Mouse (Mus musculus) Muller cell, postnatal 12 days (primary cell): ENCODE data around the gene Grhl1.
"Not testable (repeated sequence)": the region's sequence is repeated elsewhere in the genome, so short reads cannot be mapped to it uniquely, and the experiment has no call there.

Experiments used
- DNase-seq: peaks from one replicate; pipeline ENCODE4 v3.0.0-alpha.2; 2015; ENCODE audit errors: inconsistent ontology term

Grhl1 gene

DNA sequence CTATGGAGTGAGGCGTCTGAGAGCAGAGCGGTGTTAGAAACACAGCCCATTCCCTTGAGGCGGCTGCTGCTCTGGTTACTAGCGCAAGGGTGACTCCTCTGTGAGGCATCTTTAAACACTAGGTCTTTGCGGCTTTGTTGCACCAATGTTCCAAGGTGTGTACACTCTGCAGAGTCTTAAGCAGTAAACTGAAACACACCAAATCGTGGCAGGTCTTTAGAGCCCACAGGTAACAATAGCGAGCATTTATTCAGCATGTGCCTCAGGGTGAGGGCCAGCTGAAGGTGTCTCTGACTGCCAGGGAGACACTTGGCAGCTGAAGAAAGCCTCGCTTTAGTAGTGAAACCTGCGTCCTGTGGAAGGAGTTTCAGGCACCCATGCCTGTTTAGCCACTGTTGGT is 20.0 kb downstream of the Grhl1 start:
- no peak for DNase-seq

DNA sequence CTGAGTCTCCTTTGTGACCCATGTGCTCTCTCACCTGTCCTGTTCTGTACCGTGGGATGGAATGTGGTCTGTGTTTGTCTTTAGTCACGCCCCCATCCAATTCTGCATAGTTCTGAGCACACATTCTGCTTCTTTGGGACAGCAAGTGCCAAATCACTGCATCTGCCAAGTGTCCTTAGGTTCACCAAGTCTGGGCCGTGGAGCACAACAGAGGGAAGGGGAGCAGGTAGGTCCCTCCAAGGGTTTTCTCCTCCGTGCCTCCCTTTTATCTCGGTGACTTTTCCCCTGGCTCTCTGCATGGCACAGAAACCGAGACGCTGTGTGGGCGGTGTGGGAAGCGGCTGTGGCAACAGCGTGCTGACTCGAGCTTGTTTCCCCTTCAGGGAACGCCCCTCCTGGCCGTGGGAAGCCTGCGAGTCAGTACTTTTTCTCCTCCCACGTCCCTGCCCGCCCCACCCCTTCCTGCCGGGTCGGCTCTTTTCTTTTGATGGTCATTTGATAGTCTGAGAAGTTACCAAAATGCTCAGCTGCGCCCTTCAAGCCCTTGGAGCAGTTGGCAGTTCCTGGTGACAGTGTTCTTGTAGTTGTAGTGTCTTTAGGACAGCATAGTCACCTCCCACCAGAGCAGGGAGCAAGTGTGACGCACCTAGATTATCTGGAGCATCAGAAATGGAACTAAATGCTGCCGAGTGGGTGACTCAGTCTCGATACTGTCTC is 21.0 kb downstream of the Grhl1 start:
- DNase-seq, result peak; percentile 87

DNA sequence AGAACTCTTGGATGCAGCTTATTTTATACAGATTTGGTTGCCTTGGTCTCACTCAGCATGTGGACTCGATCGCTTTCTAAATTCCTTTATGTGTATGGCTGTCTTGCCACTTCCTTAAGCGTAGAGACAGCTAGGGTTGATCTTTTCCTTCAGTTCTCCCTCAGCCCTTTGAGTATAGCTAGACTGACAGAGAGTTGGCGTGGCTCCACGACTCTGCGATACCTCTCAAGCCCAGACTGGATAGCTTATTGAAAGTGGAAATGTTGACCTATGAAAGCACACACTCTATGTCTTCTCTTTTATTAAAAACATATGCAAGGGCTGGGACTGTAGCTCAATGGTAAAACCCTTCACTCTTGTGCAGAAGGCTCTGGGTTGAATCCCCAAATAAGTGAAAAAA is 25.3 kb downstream of the Grhl1 start:
- no peak for DNase-seq

DNA sequence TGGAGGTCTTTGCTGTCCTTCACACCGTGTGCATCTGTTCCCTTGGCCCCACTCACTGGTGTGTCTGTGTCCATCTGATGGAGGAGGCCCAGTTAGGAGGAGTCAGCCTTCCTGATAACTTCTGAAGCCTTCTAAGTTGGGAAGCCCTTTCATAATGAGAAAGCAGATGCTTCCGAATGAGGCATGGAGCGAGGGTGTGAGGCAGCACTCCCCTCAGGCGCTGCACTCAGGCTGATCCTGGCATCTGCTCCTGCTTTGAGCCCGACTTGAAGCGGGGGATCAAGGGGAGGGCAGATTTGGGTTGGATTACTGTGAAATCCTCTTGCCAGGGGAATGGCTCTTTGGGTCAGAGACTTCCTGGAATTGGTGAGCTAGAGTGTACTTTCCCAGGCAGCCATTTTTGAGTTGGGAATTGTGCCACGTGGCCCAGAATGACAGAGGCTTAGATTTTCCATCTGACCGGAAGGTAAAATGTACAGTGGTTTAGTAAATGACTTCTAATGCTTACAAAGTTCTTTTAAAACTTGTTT is 27.3 kb downstream of the Grhl1 start:
- peak; percentile 21 for DNase-seq

DNA sequence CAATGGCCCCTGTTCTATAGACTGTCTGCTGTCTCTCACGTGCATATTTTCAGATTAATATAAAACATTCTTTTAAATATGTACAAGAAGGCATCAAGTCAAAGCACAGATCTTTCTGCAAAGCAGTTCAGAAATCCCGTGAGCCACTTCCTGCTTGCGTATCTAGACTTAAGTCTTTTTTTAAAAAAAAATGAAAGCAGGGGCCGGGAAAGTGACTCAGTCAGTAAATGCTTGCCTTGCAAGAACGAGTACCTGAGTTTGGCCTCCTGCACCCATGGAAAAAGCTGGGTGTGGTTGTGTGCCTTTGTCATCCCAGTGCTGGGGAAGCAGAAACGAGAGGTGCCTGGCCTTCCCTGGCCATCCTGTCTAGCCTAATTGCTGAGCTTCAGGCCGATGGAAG is 28.0 kb downstream of the Grhl1 start:
- no peak for DNase-seq

DNA sequence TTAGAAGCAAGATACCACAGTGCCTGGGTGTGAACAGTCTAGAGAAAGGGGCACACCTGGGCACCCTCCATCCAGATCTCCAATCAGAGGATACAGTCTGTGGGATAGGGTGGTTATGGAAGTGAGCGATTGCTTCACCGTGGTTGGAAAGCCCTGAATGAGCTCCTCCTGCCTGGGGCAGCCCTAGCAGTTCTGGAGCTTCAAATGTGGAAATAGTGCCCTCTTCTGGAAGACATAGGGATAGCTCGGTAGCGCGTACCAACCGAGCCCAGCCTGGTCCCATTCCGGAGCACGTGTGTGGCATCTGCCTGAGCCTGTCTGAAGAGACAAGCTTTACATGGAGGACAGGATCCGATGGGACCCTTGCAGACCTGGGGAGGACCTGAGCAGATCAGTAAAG is 28.7 kb downstream of the Grhl1 start:
- DNase-seq, result peak; percentile 66

DNA sequence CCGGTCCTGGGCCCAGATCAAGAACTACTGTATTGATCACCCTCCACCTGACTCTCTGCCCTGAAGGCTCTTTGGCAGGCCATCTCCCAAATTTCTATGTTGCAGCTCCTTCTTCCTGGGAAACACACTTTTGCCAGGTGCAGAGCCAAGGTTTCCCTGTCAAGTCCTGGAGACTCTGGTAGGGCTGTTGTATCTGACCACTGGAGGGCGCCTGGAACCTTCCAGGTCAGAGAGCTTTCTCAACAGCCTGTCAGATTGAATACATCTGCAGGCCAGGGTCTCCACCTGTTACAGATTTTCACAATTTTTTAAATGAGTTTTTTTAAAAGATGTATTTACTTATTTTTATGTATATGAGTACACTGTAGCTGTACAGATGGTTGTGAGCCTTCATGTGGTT is 31.2 kb downstream of the Grhl1 start:
- DNase-seq, result peak; percentile 42

DNA sequence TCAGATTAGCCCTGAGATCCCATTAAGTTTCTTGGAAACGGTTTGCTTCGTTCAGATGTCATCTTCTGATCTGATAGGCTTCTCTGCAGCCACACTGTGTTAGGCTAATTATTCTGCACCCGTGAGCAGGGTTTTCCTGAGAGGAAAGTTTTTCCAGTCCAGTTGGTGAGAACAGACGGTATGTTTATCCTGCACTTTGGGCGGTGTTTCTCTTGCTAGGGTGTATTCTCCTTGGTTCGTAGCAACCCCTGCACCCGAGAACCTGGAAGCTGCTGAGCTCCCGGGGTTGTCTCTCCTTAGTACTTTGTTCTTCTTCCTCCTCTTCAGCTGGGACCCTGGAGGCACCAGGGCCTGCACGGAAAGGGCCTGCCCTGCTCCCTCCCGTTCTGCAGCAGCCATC is 34.1 kb downstream of the Grhl1 start:
- peak; percentile 52 for DNase-seq

DNA sequence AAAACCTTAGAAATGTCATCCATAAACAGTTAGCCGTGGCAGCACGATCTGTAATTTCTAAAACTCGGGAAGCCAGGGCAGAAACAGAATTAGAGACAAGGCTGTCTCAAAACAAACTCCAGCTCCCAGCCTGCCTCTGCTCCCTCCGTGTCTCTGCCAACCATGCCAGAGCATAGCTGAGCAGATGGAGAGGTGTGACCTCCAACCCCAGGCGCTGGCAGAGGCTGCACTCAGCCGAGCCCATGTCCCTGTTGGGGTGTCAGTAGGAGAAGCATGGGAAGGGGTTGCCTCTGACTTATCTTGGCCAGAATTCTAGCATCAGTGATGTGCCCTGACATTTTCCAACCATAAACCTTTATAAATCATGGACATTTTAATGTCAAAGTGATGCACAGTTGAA is 40.5 kb downstream of the Grhl1 start:
- DNase-seq, result no peak

DNA sequence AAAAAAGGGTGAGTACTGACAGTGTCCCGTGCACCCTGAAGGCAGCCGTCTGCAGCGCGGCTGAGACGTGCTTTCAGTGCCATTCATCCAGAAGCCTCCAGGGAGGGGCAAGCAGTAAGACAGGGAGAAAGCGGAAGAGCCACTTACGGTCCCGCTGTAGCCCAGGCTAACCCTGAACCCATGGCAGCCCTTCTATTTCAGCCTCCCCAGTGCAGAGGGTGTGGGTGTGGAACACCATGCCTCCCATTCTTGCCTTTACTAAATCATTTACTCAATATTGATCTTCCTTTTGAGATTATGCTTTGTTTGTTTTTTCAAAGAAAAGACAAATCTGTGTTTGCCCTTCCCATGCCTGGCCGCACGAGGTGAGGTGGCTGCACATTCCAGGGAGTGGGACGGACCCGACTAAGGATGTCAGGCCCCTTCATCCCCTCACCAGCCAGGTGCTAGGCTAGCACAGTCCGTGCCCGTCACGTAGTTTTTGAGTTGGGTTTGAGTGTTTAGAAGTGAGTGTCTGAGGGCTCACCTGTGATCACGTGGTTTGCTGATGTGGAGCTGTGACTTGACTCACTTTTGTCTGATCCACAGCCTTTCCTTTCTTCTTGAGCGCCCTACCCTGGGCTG is 42.5 kb downstream of the Grhl1 start:
- DNase-seq, result no peak

DNA sequence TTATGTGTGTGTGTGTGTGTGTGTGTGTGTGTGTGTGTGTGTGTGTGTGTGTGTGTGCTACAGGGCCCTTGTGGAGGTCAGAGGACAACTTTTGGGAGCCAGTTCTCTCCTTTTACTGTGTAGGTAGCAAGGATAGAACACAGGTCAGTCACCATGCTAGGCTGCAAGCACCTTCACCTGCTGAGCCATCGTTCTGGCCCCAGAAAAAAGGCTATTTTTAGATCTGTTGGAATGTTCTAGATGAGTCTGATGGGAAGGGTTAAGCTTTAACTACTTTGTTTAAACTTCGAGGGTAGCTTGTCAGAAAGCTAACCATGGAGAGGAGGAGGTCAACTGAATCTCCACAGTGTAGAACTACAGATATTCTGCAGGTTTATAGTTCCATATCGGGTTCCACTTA is 43.1 kb downstream of the Grhl1 start:
- no peak for DNase-seq

DNA sequence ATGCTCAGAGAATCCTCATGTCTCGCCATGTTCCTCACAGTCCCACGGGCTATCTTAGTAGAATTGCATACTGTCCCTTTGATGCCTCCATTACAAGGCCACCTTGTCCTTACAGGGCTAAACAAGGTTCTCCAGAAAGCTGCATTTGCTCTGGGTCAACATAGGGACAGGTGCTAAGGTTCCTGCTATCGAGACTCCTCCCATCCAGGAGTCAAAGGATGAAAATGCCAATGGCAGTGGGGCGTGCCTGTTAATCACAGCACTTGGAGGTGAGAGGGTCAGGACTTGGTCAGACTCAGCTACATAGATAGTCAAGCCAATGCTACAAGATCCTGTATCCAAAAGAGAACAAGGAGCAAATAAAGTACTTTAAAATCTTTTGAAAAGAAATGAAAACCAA is 47.4 kb downstream of the Grhl1 start:
- DNase-seq, result no peak

DNA sequence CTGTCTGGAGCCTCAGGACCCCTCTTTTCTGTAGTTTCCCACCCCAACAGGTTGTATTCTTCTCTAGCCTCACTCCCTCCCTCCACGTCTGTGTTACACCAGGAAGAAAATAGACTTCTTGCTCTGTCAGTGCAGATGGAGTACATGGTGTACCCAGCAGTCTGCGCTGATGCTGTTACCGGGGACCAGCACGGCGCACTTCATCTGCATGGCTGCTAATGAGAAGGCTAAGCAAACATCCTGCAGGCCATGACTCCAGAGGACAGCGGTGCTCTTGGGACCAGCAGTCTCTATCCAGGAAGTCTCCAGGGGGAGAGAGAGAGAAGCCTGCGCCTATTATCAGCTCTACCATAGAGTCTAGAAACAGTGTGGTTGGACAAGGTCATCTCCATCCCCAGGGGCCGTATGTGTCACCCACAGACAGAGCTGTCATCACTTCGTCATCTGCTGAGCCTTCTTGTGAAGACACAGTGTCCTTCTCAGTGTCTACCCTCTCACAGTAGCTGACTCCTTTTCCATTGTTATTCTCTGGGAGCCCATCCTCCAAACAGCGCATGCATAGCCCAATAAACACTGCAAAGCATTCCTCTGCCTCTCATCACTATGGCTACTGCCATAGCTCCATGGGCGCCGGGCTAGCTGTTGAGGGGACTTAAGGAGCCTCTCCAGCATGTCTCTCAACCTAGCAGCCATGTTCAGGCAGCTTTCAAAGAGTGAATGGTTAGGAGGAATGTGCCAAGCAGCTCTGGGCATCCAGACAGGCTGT is 51.6 kb downstream of the Grhl1 start:
- DNase-seq, result peak; percentile 10

DNA sequence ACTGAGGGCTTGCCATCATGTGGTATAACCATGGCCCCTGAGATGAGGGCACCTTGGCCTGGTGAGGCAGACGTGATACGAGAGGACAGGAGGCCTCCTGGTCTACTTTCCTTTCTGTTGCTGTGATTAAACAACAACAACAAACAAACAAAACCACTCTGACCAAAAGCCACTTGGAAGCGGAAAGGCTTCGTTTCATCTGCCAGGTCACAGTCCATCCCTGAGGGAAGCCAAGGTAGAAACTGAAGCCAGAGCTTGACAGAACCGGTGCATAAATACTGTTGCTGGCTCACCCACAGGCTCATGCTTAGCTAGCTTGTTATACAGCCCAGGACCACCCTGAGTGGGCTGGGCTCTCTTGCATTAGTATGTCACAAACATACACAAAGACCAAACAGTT is 54.3 kb downstream of the Grhl1 start:
- no peak for DNase-seq

DNA sequence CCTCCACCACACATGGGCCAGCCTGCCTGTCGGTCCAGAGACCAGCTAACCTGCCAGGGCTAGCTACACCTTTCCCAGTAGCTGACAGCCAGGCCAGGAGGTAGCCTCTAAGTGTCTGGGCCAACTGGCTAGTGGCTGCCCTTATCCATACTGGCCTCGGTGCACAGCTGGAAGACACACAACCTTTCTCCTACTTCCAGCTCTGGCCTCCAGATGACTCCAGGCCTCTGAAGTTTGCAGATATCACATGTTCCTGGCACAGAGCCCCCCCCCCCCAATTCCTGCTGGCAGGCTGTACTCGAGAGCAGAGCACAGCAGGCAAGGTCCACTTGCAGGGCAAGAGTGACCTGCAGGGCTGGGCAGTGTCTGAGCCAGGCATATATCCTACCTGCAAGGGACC is 55.1 kb downstream of the Grhl1 start:
- no peak for DNase-seq

DNA sequence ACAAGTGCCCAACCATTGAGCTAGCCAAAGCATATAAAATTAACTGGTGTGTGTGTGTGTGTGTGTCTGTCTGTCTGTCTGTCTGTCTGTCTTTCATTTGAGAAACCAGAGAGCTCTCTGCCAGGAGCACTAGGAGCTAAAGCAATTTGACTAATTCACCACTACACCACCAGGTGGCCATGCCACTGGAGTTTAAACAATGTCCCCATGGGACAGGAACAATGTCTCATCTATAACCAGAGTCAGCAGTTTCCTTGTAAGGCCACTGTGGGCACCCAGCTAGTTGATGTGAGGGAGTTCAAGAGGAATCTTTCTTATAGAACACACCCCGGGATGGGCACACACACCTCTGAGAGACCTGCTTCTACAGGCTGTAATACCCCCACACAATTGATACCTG is 58.1 kb downstream of the Grhl1 start:
- DNase-seq, result no peak

DNA sequence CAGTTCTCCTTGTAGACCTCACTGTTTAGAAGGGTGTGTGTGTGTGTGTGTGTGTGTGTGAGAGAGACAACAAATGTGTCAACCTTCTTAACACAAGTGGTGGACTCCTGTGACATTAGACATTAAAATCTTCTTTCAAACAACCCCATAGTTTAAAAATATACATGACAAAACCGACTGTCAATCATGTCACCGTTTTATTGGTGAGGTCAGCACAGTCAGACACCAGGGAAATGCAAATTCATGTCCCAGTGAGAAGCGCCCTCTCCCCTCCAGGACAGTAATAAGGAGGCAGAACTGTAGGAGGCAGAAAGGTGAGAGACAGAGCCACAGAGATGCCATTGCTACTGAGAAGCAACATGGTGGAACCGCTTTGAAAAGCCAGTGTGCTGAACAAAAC is 60.3 kb downstream of the Grhl1 start:
- no peak for DNase-seq

DNA sequence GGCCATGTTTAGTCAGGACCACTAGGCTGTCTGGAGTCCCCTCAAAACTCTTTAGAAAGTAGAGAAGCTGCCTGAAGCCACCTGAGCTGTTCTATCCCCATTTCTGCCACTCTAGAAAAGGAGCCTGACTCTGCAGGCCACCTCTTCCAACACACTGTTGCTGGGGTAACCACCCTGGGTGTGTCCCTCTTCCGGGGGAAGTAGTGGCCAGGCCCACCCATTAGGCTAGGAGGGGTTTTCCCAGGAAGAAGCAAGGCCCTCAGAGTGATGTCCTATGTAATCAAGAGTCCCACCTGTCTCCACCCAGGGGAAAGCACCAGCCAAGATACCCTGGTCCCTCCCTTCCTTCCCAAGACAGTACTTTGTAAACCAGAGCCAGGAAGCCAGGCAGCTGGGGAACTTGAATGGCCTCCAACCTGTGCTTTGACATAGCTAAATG is 61.7 kb downstream of the Grhl1 start:
- DNase-seq, result no peak

DNA sequence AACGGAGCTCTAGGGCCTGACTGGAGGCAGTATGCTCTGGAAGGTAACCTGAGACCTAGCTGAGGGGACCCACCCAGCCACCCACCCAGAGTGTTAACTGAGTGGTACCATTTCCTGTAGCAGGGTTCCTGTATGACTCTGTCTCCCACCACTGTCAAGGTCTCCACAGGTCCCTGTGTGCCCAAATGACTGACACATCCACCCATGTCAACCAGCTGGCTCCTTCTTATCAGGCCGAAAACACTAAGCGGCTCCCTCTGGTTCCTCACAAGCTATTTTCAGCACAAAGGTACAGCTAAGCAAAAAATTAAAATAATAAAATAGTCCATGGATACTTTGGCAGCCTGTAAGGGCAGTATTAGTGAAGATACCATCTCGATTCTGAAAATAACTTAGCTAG is 62.1 kb downstream of the Grhl1 start:
- no peak for DNase-seq

DNA sequence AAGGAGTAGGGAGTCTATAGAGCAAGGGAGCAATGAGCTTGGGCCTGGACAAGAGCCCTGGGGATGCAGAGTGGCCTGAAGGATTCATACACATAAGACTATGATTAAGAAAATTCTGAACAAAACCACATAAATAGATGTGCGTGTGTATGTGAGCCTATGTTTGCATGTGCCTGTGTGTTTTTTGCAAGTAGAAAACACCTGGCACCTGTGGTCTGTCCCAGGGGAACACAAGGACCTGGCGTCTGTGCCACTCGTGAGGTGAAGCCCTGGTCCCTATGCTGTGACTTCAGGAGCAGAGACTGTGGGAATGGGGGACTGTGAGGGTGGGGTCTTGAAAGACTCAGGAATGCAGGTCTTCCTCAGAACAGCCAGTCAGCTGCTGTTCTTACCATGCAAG is 62.6 kb downstream of the Grhl1 start:
- DNase-seq, result no peak

DNA sequence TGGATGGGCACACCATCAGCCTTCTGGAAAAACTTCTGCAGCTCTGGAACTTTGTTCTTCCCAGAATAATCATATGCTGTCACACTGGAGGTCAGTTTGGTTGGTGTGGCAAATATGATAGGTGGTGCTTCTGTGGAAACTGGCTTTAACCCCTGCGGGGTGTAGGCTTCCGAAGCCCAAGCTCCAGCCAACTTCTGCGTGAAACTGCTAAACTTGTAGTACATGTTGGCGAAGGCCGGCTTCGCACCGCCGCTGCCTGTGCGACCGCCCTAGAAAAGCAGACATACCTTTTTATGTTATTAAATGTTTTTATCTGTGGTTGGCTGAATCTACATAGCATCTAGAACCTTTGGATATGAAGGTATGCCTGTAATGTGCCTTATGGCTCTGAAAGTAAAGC is 66.7 kb downstream of the Grhl1 start:
- DNase-seq, result not testable (repeated sequence)

DNA sequence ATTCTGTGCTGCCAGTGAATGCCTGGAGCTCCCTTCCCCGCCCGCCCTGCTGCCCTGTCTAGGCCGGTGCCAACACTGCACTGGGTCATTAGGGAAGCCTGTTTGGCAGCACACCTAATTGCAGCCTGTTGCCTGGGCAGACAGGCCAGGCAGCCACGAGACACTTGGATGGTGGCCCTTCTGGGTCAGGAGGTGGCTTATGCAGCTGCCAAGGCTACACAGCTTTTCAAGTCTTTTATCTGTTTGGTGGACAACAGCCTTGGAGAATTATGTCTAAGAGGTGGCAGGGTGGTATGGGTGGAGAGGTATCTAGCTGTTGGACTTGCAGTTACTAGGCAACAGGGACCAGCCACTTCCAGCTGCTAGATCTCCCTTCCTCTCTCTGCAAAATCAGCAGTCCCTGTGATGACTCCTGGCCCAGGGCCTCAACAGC is 70.3 kb downstream of the Grhl1 start:
- DNase-seq, result peak; percentile 94

DNA sequence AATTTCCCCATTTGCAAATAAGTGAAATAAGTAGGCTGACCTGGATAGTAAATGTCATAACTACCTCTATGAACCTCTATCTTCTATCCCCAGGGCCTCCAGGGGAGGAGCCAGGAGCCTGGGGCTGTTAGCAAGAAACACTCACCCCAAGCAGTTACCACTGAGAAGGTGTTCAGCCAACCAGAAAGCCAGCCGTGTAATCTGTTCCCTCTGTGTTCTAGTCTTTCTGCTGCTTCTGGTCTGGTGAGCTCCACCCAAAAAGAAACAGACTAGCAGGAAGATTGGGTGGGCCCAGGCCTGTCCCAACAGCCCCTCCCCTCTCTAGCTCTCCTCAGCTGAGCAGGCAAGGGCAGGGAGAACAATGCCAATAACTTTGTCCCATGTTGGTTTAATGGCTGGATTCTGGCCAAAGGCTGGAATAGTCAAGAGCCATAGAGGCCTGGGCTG is 72.1 kb downstream of the Grhl1 start:
- DNase-seq, result no peak
